Mouse (Mus musculus) liver, embryonic 12.5 days (tissue): ENCODE results near the gene Snx29. TPM values are rescaled to one million over a fixed set of nuclear protein-coding genes. Genes with fewer than 3 reads are reported as not detected.

Experiments
- ATAC-seq: fragments of 200-750 bp; cut with Nextera tagmentation; 2 replicates; pipeline ENCODE4 v1.8.0; 2017; ENCODE audit warnings: moderate number of reproducible peaks, mild to moderate bottlenecking, moderate library complexity
- H3K27ac ChIP-seq: fragments of 300-500 bp; sonication (generic); 2 replicates; pipeline ENCODE4 v1.5.1; 2016; ENCODE audit warnings: mild to moderate bottlenecking
- H3K27me3 ChIP-seq: fragments of 300-500 bp; sonication (generic); replicated peaks from 2 replicates; pipeline ENCODE4 v1.6.1; 2016; ENCODE audit warnings: mild to moderate bottlenecking, moderate library complexity
- H3K36me3 ChIP-seq: fragments of 300-500 bp; sonication (generic); 2 replicates; pipeline ENCODE4 v1.6.1; 2016; ENCODE audit warnings: mild to moderate bottlenecking, moderate library complexity
- H3K4me1 ChIP-seq: fragments of 300-500 bp; sonication (generic); 2 replicates; pipeline ENCODE4 v1.6.1; 2016
- H3K4me2 ChIP-seq: fragments of 300-500 bp; sonication (generic); 2 replicates; pipeline ENCODE4 v1.6.1; 2016; ENCODE audit warnings: mild to moderate bottlenecking, moderate library complexity
- H3K4me3 ChIP-seq: fragments of 300-500 bp; sonication (generic); 2 replicates; pipeline ENCODE4 v1.5.1; 2016; ENCODE audit warnings: mild to moderate bottlenecking, moderate library complexity
- H3K9ac ChIP-seq: fragments of 300-500 bp; sonication (generic); 2 replicates; pipeline ENCODE4 v1.6.1; 2016; ENCODE audit warnings: mild to moderate bottlenecking, moderate library complexity
- H3K9me3 ChIP-seq: fragments of 300-500 bp; sonication (generic); replicated peaks from 2 replicates; pipeline ENCODE4 v1.6.1; 2016; ENCODE audit warnings: mild to moderate bottlenecking, moderate library complexity
- WGBS: fragments of 180-500 bp; shearing (Covaris S2); methylation state at CpG from one replicate; pipeline ENCODE4 v1.1.7; 2016; ENCODE audit not compliant: insufficient replicate concordance; 5-methylcytosine and 5-hydroxymethylcytosine counted together
- polyA plus RNA-seq: library from polyadenylated mRNA; unstranded; fragments of >200 nt; fragmentation: Nextera tagmentation; extraction: Ambion mirVana; gene quantifications from 2 replicates; pipeline ENCODE4 v1.2.1, GENCODE M21; 2016

The Snx29 gene
- polyA plus RNA-seq, 1 experiment from 2014 or later, result 4.9 TPM

DNA sequence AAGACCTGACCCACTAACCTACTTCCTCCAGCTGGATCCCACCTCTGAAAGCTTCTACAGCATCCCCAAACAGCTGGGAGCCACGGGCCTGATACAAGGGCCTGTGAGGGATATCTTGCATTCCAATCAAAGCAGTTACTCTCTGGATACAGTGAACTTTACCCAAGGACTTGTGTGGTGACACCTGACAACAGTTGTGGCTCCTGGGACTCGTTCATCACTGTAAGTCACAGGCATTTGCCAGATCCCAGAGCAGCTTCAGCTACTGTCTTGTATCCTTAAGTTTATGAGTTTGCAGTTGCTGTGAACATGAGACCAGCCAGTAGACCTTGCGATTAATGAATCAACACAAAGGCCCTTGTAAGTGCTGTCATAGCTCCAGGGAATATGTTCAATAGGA, 405.4 kb downstream of the Snx29 start:
- no peak overlapping the region for H3K9ac ChIP-seq
- no peaks in the 10 kb centered on the region for H3K36me3 ChIP-seq
- no peak overlapping the region for H3K27ac ChIP-seq
- no peak for ATAC-seq
- no peaks in the 10 kb centered on the region for H3K9me3 ChIP-seq
- 60% methylated on average over 3 of the region's 3 CpGs for WGBS
- H3K4me2 ChIP-seq, result no peak overlapping the region
- no peaks in the 10 kb centered on the region for H3K4me1 ChIP-seq
- H3K27me3 ChIP-seq, result no peaks in the 10 kb centered on the region
- no peak overlapping the region for H3K4me3 ChIP-seq

DNA sequence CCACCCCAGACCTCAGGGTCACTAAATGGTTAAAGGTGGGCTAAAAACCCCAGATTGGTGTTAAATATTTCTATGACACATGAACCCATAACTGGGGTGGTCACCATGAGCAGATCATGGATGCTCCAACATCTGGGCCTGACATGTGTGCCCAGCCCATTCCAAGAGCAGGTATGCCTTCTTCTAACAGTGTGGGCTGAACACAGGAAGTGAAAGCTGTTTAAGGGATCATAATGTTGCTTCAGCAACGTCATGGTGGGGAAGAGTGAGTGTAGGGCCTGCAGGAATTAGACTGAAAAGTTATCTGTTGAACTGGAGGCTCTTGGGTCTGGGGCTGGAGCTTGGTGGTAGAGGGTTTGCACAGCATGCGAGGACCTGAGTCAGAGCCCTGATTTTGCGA, 405.9 kb downstream of the Snx29 start:
- no peak for ATAC-seq
- H3K9me3 ChIP-seq, result no peaks in the 10 kb centered on the region
- H3K36me3 ChIP-seq, result no peaks in the 10 kb centered on the region
- no peaks in the 10 kb centered on the region for H3K4me1 ChIP-seq
- 56% methylated on average over 3 of the region's 3 CpGs for WGBS
- no peaks in the 10 kb centered on the region for H3K27me3 ChIP-seq
- no peak overlapping the region for H3K9ac ChIP-seq
- no peak overlapping the region for H3K4me2 ChIP-seq
- H3K27ac ChIP-seq, result no peak overlapping the region
- H3K4me3 ChIP-seq, result no peak overlapping the region

- no peaks in the 10 kb centered on the region for H3K36me3 ChIP-seq
- no peak overlapping the region for H3K9ac ChIP-seq
- no peaks in the 10 kb centered on the region for H3K27me3 ChIP-seq
- no peak overlapping the region for H3K4me3 ChIP-seq
- H3K9me3 ChIP-seq, result no peaks in the 10 kb centered on the region
- H3K27ac ChIP-seq, result no peak overlapping the region
- no peak overlapping the region for H3K4me2 ChIP-seq
- 21% methylated on average over 6 of the region's 6 CpGs for WGBS
- H3K4me1 ChIP-seq, result no peaks in the 10 kb centered on the region
- no peak for ATAC-seq
Measured at GRCm38 (mm10) chr16:11729111-11729510, 406.4 kb downstream of the Snx29 start.

DNA sequence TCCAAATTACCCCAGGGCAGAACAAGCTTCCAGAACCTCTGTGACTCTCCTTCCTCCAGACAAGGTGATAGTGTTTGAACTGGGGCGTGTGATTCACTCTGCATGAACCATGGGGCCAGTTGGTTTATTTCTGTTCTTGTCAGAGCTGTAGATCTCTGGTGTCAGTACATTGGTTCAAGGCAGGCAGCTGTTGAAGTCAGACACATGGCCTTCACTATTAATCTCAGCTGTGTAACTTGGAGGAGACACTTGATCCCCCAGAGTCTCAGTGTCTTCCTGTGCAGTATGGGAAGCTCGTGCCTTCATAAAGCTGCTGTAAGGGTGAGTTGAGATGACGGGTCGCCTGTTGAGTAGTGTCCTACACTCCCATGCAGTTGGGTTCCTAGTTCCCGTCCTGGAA, 407.1 kb downstream of the Snx29 start:
- H3K36me3 ChIP-seq, result no peaks in the 10 kb centered on the region
- H3K27ac ChIP-seq, result no peak overlapping the region
- no peaks in the 10 kb centered on the region for H3K4me1 ChIP-seq
- H3K9me3 ChIP-seq, result no peaks in the 10 kb centered on the region
- H3K27me3 ChIP-seq, result no peaks in the 10 kb centered on the region
- WGBS, result 68% methylated on average over 5 of the region's 5 CpGs
- no peak overlapping the region for H3K4me3 ChIP-seq
- H3K9ac ChIP-seq, result no peak overlapping the region
- no peak for ATAC-seq
- H3K4me2 ChIP-seq, result no peak overlapping the region

DNA sequence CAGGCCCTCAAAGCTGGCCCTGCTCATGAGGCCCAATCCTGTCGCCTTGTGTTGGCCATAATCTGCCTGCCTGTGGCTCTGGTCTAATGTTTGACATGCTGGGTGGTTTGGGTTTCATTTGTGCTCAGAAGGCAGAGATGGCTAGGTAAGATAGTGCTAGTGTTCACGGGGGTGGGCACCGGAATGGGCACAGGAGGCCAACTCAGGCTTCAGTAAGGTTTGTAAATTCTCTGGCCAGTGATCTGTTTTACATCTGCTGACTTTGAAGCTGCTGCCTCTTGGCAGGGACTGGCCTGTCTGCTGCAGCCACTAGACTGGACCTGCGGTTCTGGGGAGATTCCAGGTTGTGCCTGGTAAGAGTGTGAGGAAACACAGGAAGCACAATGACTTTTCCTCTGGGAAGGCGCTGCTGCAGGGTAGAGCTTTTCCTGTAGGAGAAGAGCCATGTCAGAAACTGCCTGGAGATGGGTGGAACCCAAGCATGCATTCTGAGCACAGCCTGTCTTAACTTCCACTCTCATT, 408.4 kb downstream of the Snx29 start:
- WGBS, result 64% methylated on average over 5 of the region's 5 CpGs
- no peaks in the 10 kb centered on the region for H3K36me3 ChIP-seq
- H3K4me2 ChIP-seq, result no peak overlapping the region
- ATAC-seq, result no peak
- no peak overlapping the region for H3K9ac ChIP-seq
- no peak overlapping the region for H3K27ac ChIP-seq
- no peaks in the 10 kb centered on the region for H3K27me3 ChIP-seq
- H3K4me3 ChIP-seq, result no peak overlapping the region
- H3K4me1 ChIP-seq, result no peaks in the 10 kb centered on the region
- no peaks in the 10 kb centered on the region for H3K9me3 ChIP-seq

GRCm38 (mm10) chr16:11738341-11738740, 415.6 kb downstream of the Snx29 start:
- Histone ChIP-seq H3K36me3 (no peaks in the 10 kb centered on the region), H3K27ac (no peak overlapping the region), H3K4me2 (no peak overlapping the region), H3K27me3 (no peaks in the 10 kb centered on the region), H3K9ac (no peak overlapping the region), H3K4me1 (no peaks in the 10 kb centered on the region), H3K4me3 (no peak overlapping the region), H3K9me3 (no peaks in the 10 kb centered on the region)
- no peak for ATAC-seq
- 42% methylated on average over 7 of the region's 7 CpGs for WGBS

GRCm38 (mm10) chr16:11741951-11742350, 419.2 kb downstream of the Snx29 start:
- 57% methylated on average over 5 of the region's 5 CpGs for WGBS

GRCm38 (mm10) chr16:11742351-11742750, 419.6 kb downstream of the Snx29 start:
- Histone ChIP-seq H3K4me2 (no peak overlapping the region), H3K9ac (no peak overlapping the region), H3K27me3 (no peaks in the 10 kb centered on the region), H3K9me3 (no peaks in the 10 kb centered on the region), H3K4me1 (0 out of 2 replicates have a peak, but pooled peaks cover 3% of the 10 kb centered on the region), H3K36me3 (no peaks in the 10 kb centered on the region), H3K27ac (no peak overlapping the region), H3K4me3 (no peak overlapping the region)
- ATAC-seq, result no peak
- 67% methylated on average over 7 of the region's 7 CpGs for WGBS

More at GRCm38 (mm10) chr16:11741951-11742350, 419.2 kb downstream of the Snx29 start:
- Histone ChIP-seq H3K4me1 (0 out of 2 replicates have a peak, but pooled peaks cover 3% of the 10 kb centered on the region), H3K9me3 (no peaks in the 10 kb centered on the region), H3K4me2 (no peak overlapping the region), H3K9ac (no peak overlapping the region), H3K27me3 (no peaks in the 10 kb centered on the region), H3K4me3 (no peak overlapping the region), H3K27ac (no peak overlapping the region), H3K36me3 (no peaks in the 10 kb centered on the region)
- no peak for ATAC-seq

DNA sequence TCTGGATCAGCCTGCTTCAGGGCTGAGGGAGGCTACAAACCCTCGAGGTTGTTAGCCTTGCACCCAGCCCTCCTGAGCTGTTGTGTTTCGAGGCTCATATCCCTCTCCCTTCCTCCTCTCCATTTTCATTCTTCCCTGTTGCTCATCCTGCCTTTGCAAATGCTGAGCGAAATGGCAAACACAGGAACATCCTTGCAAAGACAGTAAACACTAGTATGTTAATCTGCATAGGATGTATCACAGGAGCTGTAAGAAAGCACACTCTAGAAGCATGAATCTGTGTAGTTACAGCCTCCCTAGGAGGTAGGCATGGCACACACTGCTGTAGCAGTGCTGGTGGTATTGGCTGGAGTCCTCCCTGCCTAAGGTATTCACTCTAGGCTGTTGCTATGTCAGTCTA, 420.3 kb downstream of the Snx29 start:
- Histone ChIP-seq H3K4me3 (no peak overlapping the region), H3K36me3 (no peaks in the 10 kb centered on the region), H3K4me1 (0 out of 2 replicates have a peak, but pooled peaks cover 3% of the 10 kb centered on the region), H3K4me2 (no peak overlapping the region), H3K27me3 (no peaks in the 10 kb centered on the region), H3K27ac (no peak overlapping the region), H3K9ac (no peak overlapping the region), H3K9me3 (no peaks in the 10 kb centered on the region)
- WGBS, result 31% methylated on average over 3 of the region's 3 CpGs
- ATAC-seq, result no peak

DNA sequence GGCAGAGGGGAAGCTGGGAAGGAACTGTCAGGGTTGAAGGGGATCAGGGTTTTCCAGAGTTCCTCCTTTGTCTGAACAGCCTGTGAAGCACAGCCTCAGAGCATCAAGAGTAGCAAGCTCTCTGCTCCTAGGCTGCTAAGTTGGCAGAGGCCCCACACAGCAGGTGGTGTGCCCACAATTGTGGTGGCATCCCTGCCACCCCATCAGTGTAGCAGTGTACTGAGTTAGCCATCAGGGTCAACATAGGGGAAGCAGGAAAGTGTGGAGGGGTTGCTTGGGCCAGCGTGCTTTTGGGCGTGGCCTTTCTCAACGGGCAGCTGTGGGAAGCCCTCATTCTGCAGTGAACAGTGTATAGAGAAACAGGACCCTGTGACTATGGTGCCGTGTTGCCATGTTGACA, 421.0 kb downstream of the Snx29 start:
- H3K27ac ChIP-seq, result no peak overlapping the region
- no peak for ATAC-seq
- H3K27me3 ChIP-seq, result no peaks in the 10 kb centered on the region
- no peak overlapping the region for H3K9ac ChIP-seq
- no peaks in the 10 kb centered on the region for H3K36me3 ChIP-seq
- H3K4me1 ChIP-seq, result 0 out of 2 replicates have a peak, but pooled peaks cover 3% of the 10 kb centered on the region
- 58% methylated on average over 4 of the region's 4 CpGs for WGBS
- no peak overlapping the region for H3K4me2 ChIP-seq
- H3K9me3 ChIP-seq, result no peaks in the 10 kb centered on the region
- no peak overlapping the region for H3K4me3 ChIP-seq

DNA sequence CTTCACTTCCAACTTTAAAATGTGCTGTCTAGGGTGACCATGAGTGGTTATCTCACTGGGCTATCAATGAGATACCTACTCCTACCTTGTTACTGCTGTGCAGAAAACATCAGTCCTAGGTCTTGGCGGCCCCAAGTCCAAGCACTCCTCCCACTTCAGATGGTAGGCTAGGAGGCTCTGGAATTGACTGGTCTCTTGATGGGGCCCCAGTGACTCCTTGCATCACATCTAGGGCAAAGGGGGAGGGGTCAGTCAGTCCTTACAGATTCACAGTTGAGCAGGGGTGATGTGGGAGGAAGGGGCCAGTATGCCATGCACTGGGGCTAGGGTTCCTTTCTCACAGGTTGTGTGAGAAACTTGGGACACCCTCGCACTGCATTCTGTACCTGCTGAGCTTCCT, 423.3 kb downstream of the Snx29 start:
- Histone ChIP-seq H3K4me1 (0 out of 2 replicates have a peak, but pooled peaks cover 3% of the 10 kb centered on the region), H3K4me2 (no peak overlapping the region), H3K36me3 (no peaks in the 10 kb centered on the region), H3K27me3 (no peaks in the 10 kb centered on the region), H3K9me3 (no peaks in the 10 kb centered on the region), H3K4me3 (no peak overlapping the region), H3K9ac (no peak overlapping the region), H3K27ac (no peak overlapping the region)
- 62% methylated on average over 2 of the region's 2 CpGs for WGBS
- no peak for ATAC-seq

DNA sequence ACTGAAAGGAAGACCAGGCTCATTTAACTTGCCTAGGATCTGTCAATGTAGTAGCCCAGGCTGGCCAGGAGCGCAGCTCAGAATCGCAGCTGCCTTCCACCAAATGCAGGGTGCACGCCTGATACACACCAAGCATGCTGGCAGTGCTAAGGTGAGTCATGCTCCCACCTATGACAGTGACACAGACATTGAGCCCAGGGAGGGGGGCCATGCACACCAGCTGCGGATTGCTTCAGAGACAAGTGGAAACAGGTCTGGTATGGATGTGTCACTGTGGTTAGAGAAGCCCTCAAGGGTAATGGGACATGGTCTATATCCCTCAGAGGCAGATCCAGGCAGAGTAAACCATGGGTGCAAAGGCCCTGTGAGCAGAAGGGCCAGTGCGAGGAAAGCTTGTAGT, 425.2 kb downstream of the Snx29 start:
- WGBS, result 80% methylated on average over 5 of the region's 5 CpGs
- Histone ChIP-seq H3K4me3 (no peak overlapping the region), H3K4me1 (0 out of 2 replicates have a peak, but pooled peaks cover 3% of the 10 kb centered on the region), H3K9me3 (no peaks in the 10 kb centered on the region), H3K27ac (no peak overlapping the region), H3K36me3 (no peaks in the 10 kb centered on the region), H3K27me3 (no peaks in the 10 kb centered on the region), H3K9ac (no peak overlapping the region), H3K4me2 (no peak overlapping the region)
- ATAC-seq, result no peak

DNA sequence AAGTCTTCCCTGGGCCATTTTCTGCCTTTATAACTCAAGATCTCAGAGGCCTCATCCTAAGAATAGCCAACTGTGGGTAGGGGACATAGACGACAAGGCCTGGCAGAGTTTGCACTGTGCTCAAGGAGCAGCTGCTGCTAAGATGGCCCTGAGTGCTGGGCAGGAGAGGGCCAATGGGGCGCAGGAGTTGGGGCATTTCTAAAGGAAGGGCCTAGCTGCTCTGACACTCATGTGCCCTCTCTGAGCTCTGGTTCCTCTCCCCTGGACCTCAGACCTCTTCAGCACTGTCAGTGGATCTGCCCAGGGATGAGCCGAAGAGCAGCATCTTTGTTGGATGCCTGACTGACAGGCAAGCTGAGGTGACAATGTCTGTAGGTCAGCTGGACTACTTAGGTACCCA, 426.4 kb downstream of the Snx29 start:
- H3K27me3 ChIP-seq, result no peaks in the 10 kb centered on the region
- H3K4me3 ChIP-seq, result no peak overlapping the region
- no peak overlapping the region for H3K9ac ChIP-seq
- 0 out of 2 replicates have a peak, but pooled peaks cover 3% of the 10 kb centered on the region for H3K4me1 ChIP-seq
- WGBS, result 66% methylated on average over 3 of the region's 3 CpGs
- ATAC-seq, result no peak
- no peaks in the 10 kb centered on the region for H3K36me3 ChIP-seq
- no peak overlapping the region for H3K27ac ChIP-seq
- no peaks in the 10 kb centered on the region for H3K9me3 ChIP-seq
- no peak overlapping the region for H3K4me2 ChIP-seq
